Mouse (Mus musculus) spleen, adult 2 months (tissue): ENCODE measurements around the gene 5730480H06Rik.

Experiments used
- CTCF ChIP-seq: fragments of 200-500 bp; IDR thresholded peaks from 2 replicates; pipeline ENCODE4 v1.5.1; 2011; ENCODE audit warnings: mild to moderate bottlenecking, inconsistent platforms; ENCODE audit not compliant: insufficient read depth, insufficient read length, insufficient replicate concordance; ENCODE audit errors: extremely low read depth
- POLR2A ChIP-seq: fragments of 200-500 bp; IDR thresholded peaks from 2 replicates; pipeline ENCODE4 v1.6.1; 2011; ENCODE audit warnings: low read depth, low read length, inconsistent platforms

GRCm38 (mm10) chr5:48371890-48372766 is 44.4 kb downstream of the 5730480H06Rik start:
- TF ChIP-seq POLR2A, result peak; percentile 58
- TF ChIP-seq CTCF, result no peak
